Mouse (Mus musculus) liver, embryonic 11.5 days (tissue): ENCODE data around the gene Hnrnpu. TPM values are rescaled to one million over a fixed set of nuclear protein-coding genes. Genes with fewer than 3 reads are reported as not detected.
"Not testable (repeated sequence)": the region's sequence is repeated elsewhere in the genome, so short reads cannot be mapped to it uniquely, and the experiment has no call there.

ENCODE experiments used
- ATAC-seq: fragments of 200-750 bp; cut with Nextera tagmentation; replicated peaks from 2 replicates; pipeline ENCODE4 v1.8.0; 2017; ENCODE audit warnings: moderate number of reproducible peaks, mild to moderate bottlenecking, moderate TSS enrichment, moderate library complexity; ENCODE audit not compliant: low FRiP score
- DNase-seq: peaks from one replicate; pipeline ENCODE4 v3.0.0-alpha.2; 2017; ENCODE audit warnings: low spot score
- H3K27ac ChIP-seq: fragments of 300-500 bp; sonication (generic); 2 replicates; pipeline ENCODE4 v1.5.1; 2014; ENCODE audit warnings: mild to moderate bottlenecking, low read depth, low read length, control low read depth
- H3K27me3 ChIP-seq: fragments of 300-500 bp; sonication (generic); replicated peaks from 2 replicates; pipeline ENCODE4 v1.6.1; 2014; ENCODE audit warnings: low read length, mixed read lengths; ENCODE audit not compliant: control insufficient read depth, insufficient read depth
- H3K36me3 ChIP-seq: fragments of 300-500 bp; sonication (generic); 2 replicates; pipeline ENCODE4 v1.6.1; 2014; ENCODE audit warnings: mild to moderate bottlenecking, low read length, moderate library complexity, mixed read lengths; ENCODE audit not compliant: control insufficient read depth, insufficient read depth
- H3K4me1 ChIP-seq: fragments of 300-500 bp; sonication (generic); replicated peaks from 2 replicates; pipeline ENCODE4 v1.6.1; 2014; ENCODE audit warnings: low read length, mixed read lengths; ENCODE audit not compliant: control insufficient read depth, insufficient read depth
- H3K4me2 ChIP-seq: fragments of 300-500 bp; sonication (generic); 2 replicates; pipeline ENCODE4 v1.6.1; 2014; ENCODE audit warnings: mild to moderate bottlenecking, control low read depth, moderate library complexity
- H3K4me3 ChIP-seq: fragments of 300-500 bp; sonication (generic); 2 replicates; pipeline ENCODE4 v1.5.1; 2014; ENCODE audit warnings: low read depth, low read length, control low read depth
- H3K9ac ChIP-seq: fragments of 300-500 bp; sonication (generic); 2 replicates; pipeline ENCODE4 v1.6.1; 2014; ENCODE audit warnings: low read depth, low read length, control low read depth
- H3K9me3 ChIP-seq: fragments of 300-500 bp; sonication (generic); 2 replicates; pipeline ENCODE4 v1.6.1; 2016; ENCODE audit warnings: low read length, inconsistent platforms, mixed read lengths; ENCODE audit not compliant: control insufficient read depth
- WGBS: fragments of 180-500 bp; shearing (Covaris S2); extraction: QIAGEN DNeasy Blood & Tissue Kit; methylation state at CpG from one replicate; pipeline ENCODE4 v1.1.7; 2014; 5-methylcytosine and 5-hydroxymethylcytosine counted together
- polyA plus RNA-seq: library from polyadenylated mRNA; unstranded; fragments of >200 nt; fragmentation: Nextera tagmentation; extraction: Ambion mirVana; gene quantifications from 2 replicates; pipeline ENCODE4 v1.2.1, GENCODE M21; 2014

The Hnrnpu gene
- polyA plus RNA-seq, 1 experiment from 2014 or later: 571 TPM

DNA sequence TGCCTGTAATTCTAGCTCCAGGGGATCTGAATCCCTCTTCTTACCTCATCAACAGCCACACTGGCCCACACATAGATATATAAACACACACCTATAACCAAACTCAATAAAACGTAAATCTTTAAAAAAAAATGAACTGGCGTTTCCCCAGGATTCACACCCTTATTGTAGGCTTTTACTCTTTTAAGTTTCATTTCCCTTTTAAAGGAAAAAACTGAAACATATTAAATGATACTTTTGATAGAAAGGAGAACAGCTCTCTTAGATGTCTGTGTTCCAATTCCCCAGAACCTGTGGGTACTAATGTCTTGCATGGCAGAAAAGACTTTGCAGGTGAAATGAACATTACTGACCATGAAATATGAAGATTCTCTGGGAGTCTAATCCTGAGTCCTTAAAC lies 13.2 kb upstream of the Hnrnpu start:
- no peak overlapping the region for H3K27ac ChIP-seq
- no peaks in the 10 kb centered on the region for H3K4me1 ChIP-seq
- ATAC-seq: no peak

DNA sequence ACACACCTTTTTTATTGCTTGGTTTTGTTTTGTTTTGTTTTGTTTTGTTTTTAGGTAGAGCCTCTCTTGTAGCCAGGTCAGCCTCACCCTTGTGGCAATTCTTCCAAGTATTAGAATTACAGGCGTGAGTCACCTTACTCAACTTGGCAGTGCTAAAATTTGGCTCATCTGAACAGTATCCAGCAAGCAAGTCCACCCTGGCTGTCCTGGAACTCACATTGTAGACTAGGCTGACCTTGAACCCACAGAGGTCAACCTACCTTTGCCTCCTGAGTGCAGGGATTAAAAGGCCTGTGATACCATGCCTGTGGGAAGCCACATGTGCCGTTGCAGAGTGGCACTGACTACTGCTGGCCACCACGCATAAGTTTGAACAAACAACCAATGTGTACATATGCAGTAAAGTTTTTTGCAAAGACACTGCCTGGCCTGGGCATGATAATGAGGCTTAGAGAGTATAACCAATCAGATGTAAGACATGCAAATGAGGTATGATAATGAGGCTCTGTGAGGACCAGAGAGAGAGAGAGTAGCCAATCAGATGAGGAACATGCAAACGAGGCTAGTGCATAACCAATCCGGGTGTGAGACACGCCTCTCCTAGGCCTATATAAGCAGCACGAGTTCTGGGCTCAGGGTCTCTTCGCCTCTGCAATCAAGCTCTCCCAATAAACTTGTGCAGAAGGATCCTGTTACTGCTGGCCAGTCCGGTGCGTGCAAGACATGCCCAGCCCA lies 6.6 kb upstream of the Hnrnpu start:
- not testable (repeated sequence) for H3K27me3 ChIP-seq, DNase-seq, H3K9ac ChIP-seq, H3K4me3 ChIP-seq, H3K4me2 ChIP-seq, H3K9me3 ChIP-seq, H3K36me3 ChIP-seq, H3K27ac ChIP-seq, ATAC-seq, H3K4me1 ChIP-seq
- 89% methylated on average over 10 of the region's 10 CpGs for WGBS

More for the DNA sequence above, 13.2 kb upstream of the Hnrnpu start:
- H3K9me3 ChIP-seq: no peaks in the 10 kb centered on the region
- H3K27me3 ChIP-seq: no peaks in the 10 kb centered on the region
- no peak overlapping the region for H3K9ac ChIP-seq
- H3K4me3 ChIP-seq: no peak overlapping the region
- DNase-seq: no peak
- H3K36me3 ChIP-seq: no peaks in the 10 kb centered on the region
- no peak overlapping the region for H3K4me2 ChIP-seq
- WGBS: 91% methylated on average over 2 of the region's 2 CpGs

DNA sequence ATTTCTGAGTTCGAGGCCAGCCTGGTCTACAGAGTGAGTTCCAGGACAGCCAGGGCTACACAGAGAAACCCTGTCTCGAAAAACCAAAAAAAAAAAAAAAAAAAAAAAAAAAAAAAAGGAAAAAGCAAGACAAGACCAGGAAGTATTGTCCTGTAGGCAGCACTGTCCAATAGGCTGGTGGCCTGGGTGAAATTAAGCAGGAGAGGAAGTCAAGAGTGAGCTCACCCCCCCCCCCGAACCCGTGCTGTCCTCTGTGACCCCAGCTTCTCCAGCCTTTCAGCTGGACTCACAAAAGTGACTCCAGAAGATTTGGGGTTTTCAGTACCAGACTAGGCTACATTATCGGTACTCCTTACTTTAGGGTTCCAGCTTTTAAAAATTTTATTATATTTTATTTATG lies 5.0 kb upstream of the Hnrnpu start:
- H3K4me2 ChIP-seq: no peak overlapping the region
- ATAC-seq (no peak), DNase-seq (no peak)
- H3K9ac ChIP-seq: no peak overlapping the region
- H3K4me1 ChIP-seq: no peaks in the 10 kb centered on the region; the same call in 1 of the 2 replicates
- no peak overlapping the region for H3K27ac ChIP-seq
- H3K36me3 ChIP-seq: no peaks in the 10 kb centered on the region
- WGBS: 67% methylated on average over 4 of the region's 5 CpGs
- H3K4me3 ChIP-seq: no peak overlapping the region
- no peaks in the 10 kb centered on the region for H3K9me3 ChIP-seq
- no peaks in the 10 kb centered on the region for H3K27me3 ChIP-seq

DNA sequence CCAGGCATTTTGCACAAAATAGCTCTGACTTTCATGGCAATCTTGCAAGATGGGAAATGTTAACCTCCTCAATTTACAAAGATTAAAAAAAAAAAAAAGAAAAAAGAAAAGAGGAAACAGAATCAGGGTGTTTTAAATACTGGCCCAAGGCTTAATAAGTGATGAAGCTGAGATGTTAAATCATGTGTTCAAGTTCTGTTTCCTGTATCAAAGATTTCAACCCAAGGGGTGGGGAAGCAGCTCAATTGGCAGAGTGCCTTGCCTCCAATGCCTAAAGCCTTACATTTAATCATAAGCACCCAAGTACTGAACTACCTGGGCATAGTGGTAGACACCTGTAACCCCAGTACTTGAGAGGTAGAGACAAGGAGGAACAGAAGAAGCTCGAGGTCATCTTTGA lies 4.5 kb upstream of the Hnrnpu start:
- Histone ChIP-seq H3K4me1 (no peaks in the 10 kb centered on the region; the same call in 1 of the 2 replicates), H3K36me3 (no peaks in the 10 kb centered on the region), H3K9ac (no peak overlapping the region), H3K9me3 (no peaks in the 10 kb centered on the region), H3K4me2 (no peak overlapping the region), H3K4me3 (no peak overlapping the region), H3K27ac (no peak overlapping the region), H3K27me3 (no peaks in the 10 kb centered on the region)
- WGBS: 71% methylated on average over 1 of the region's 1 CpGs
- ATAC-seq (no peak), DNase-seq (no peak)

DNA sequence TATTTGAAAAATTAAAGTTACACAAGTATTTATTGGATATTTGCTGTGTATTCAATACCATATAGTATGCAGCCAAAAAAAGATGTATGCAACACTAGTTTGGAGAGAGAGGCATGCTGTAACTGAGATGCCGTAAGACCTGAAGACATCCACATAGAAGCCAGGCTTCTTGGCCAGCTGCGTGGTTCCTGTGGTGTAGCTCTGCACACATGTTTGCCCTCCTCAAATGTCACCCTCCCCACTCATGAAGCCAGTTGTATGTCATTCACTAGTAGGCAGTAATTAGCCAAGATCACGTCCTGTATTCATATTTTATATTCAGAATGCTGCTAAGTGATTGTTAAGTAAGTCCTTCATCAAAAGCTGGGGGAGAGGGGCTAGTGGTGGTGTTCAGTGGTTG lies 3.8 kb upstream of the Hnrnpu start:
- H3K4me3 ChIP-seq: no peak overlapping the region
- no peaks in the 10 kb centered on the region for H3K27me3 ChIP-seq
- no peak for ATAC-seq
- no peak for DNase-seq
- H3K4me2 ChIP-seq: no peak overlapping the region
- no peaks in the 10 kb centered on the region; the same call in 1 of the 2 replicates for H3K4me1 ChIP-seq
- WGBS: 83% methylated on average over 3 of the region's 3 CpGs
- no peaks in the 10 kb centered on the region for H3K36me3 ChIP-seq
- H3K27ac ChIP-seq: no peak overlapping the region
- no peak overlapping the region for H3K9ac ChIP-seq
- no peaks in the 10 kb centered on the region for H3K9me3 ChIP-seq

DNA sequence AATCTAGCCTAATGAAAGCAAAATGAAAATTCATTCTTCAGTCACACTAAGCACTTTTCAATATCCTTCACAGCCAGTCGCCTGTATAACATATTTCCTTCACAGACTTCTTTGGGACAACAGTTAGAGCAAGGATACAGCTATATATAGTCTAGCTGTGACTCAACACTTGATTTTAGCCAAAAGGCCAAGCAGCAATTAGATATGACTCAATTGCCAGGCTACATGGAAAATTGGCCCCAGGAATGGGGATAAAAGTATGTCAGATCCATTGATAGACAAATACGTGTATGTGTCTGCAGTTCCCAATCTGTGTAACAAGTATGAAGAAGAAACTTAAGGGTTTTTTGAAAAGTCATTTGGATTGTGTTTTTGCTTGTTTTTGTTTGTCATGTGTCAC lies 2.6 kb upstream of the Hnrnpu start:
- no peak for ATAC-seq
- Histone ChIP-seq H3K9ac (no peak overlapping the region), H3K27ac (no peak overlapping the region), H3K4me1 (no peaks in the 10 kb centered on the region; the same call in 1 of the 2 replicates), H3K27me3 (no peaks in the 10 kb centered on the region), H3K4me3 (no peak overlapping the region), H3K9me3 (no peaks in the 10 kb centered on the region), H3K36me3 (no peaks in the 10 kb centered on the region), H3K4me2 (no peak overlapping the region)
- no peak for DNase-seq
- 84% methylated on average over 2 of the region's 2 CpGs for WGBS

DNA sequence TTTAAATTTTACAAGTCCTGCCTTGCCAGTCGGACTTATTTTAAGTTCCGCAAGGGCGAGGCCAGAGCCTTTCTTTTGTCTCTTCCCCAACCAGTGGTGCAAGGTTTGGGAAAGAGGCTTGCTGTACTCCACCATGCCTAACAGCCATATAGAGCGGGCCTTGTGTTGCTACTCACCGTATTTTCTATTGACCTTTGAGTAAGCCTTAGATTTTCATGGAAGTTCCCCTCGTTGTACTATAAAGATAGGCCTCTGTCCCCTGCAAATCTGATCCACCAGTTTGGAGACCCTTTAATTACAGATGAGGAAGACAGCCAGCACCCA lies 683 bp upstream of the Hnrnpu start:
- Histone ChIP-seq H3K4me2 (peak overlapping the region; percentile 82), H3K9me3 (no peaks in the 10 kb centered on the region), H3K27ac (peak overlapping the region; percentile 100), H3K4me3 (peak overlapping the region; percentile 100), H3K9ac (peak overlapping the region; percentile 100), H3K4me1 (peaks cover 8% of the 10 kb centered on the region), H3K27me3 (no peaks in the 10 kb centered on the region), H3K36me3 (peaks cover 10% of the 10 kb centered on the region)
- DNase-seq (peak; percentile 61), ATAC-seq (no peak)
- WGBS: 11% methylated on average over 6 of the region's 6 CpGs

DNA sequence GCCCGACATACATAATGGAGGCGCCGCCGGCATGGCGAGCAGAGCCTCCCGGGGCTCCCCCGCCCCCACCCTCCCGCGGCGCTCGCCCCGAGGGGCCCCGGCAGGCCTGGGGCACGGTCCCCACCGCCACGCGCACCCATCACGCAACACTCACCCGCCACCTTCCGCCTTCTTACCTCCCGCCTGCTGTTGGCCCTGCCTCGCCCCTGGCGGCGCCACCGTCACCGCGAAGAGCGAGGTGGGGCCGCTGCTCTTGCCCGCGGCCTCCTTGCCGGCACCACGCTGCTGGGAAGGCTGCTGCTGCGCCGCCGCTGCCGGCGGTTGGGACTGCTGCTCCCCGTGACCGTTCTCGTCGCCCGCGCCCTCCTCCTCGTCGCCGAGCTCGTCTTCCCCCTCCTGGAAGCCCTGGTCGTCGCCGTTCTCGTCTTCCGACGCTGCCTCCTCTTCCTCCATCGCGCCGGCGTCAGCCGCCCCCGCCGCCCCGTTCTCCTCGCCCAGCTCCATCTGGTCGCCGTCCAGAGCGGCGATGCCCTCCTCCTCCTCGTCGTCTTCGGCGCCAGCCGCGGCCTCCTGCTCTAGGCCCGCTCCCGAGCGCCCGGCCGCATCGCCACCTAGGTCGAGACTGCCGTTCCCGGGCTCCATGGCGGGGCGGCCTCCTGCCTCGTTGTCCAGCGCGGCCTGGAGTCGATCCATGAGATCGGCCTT lies 668 bp downstream of the Hnrnpu start:
- Histone ChIP-seq H3K9ac (peak overlapping the region; percentile 100), H3K27me3 (no peaks in the 10 kb centered on the region), H3K4me3 (peak overlapping the region; percentile 100), H3K4me1 (peaks cover 15% of the 10 kb centered on the region), H3K9me3 (no peaks in the 10 kb centered on the region), H3K27ac (peak overlapping the region; percentile 100), H3K36me3 (peaks cover 22% of the 10 kb centered on the region), H3K4me2 (peak overlapping the region; percentile 37)
- DNase-seq (peak; percentile 63), ATAC-seq (peak; percentile 22)
- whole genome bisulfite sequencing: under 1% methylated on average over 81 of the region's 89 CpGs
